ENCODE assay signal across 9 mouse cellular contexts in the genomic region with DNA sequence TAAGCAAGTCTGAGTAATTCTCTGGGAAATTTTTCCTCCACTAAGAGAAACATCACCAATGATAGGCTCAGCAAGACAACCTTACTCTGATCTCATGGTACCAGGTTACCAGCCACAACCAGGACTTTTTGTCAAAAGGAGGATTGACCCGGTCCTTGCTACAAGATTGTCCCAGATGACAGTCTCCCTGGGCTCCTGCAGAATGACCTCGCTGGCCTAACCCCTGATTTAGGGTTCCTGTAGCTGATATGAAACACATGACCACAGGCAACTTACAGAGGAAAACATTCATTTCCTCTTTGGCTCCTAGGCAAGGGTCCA.
DNase-seq lines count a peak whose midpoint lies in the region; ATAC-seq and TF ChIP-seq lines count a peak whose summit lies in the region.
"Had no signal": no experiment of that assay in that cellular context is flagged by ENCODE, and none has a peak within 500 bp of the region (broad histone marks: within the 10 kb centered on the region; RNA-seq: fewer than 3 reads in every experiment).

No protein-coding gene starts in this region.

- no peak for TF ChIP-seq POLR2A in bone marrow, adult 2 months (IDR thresholded peaks at IDR 0.05; ENCODE audit: borderline replicate concordance, control insufficient read depth, low read depth, low read length)

- no peak for DNase-seq in hindbrain, embryonic 11.5 days (ENCODE audit: low spot score)
- no peak for DNase-seq in frontal cortex, adult 2 months (ENCODE audit: extremely low spot score in 1 of 2, low spot score in 1 of 2)
- no peak for DNase-seq in embryo, embryonic 10 days (ENCODE audit: low spot score)
- no peak for DNase-seq in cerebellum, adult 9-11 months

- H3K9me3 ChIP-seq in hindbrain, embryonic 13.5 days: no peaks in the 10 kb centered on the region
- no peaks in the 10 kb centered on the region for H3K9me3 ChIP-seq in hindbrain, embryonic 11.5 days (ENCODE audit: control insufficient read depth, low read length)
- no peaks in the 10 kb centered on the region for H3K9me3 ChIP-seq in heart, embryonic 13.5 days

- H3K79me2 ChIP-seq in macrophage (ENCODE audit: inconsistent target): peaks cover 85% of the 10 kb centered on the region

- no peak for TF ChIP-seq CTCF in bone marrow, adult 2 months (IDR thresholded peaks at IDR 0.05; ENCODE audit: control insufficient read depth, insufficient read depth, low read length)

- H3K27ac ChIP-seq in hindbrain, embryonic 13.5 days: peak overlapping the region; percentile 52; the same call in 1 of the 2 replicates
- H3K27ac ChIP-seq in hindbrain, embryonic 11.5 days (ENCODE audit: low read depth, low read length): no peak overlapping the region
- H3K27ac ChIP-seq in bone marrow, adult 2 months (ENCODE audit: control insufficient read depth, insufficient read depth, low read depth, low read length, poor library complexity): peak overlapping the region; percentile 94
- peak overlapping the region; percentile 84 for H3K27ac ChIP-seq in heart, embryonic 13.5 days (replicated peaks)
- peak overlapping the region; percentile 95 for H3K27ac ChIP-seq in macrophage

- no peaks in the 10 kb centered on the region for H3K27me3 ChIP-seq in hindbrain, embryonic 13.5 days
- no peaks in the 10 kb centered on the region for H3K27me3 ChIP-seq in hindbrain, embryonic 11.5 days (ENCODE audit: control insufficient read depth, insufficient read depth, low read length)
- no peaks in the 10 kb centered on the region for H3K27me3 ChIP-seq in heart, embryonic 13.5 days (replicated peaks)

- peaks cover 32% of the 10 kb centered on the region for H3K4me1 ChIP-seq in hindbrain, embryonic 13.5 days (replicated peaks)
- H3K4me1 ChIP-seq in hindbrain, embryonic 11.5 days (replicated peaks; ENCODE audit: control insufficient read depth, insufficient read depth, low read length): 0 out of 2 replicates have a peak, but pooled peaks cover 2% of the 10 kb centered on the region
- peaks cover 1% of the 10 kb centered on the region for H3K4me1 ChIP-seq in bone marrow, adult 2 months (ENCODE audit: control insufficient read depth, insufficient read depth, low read length)
- peaks cover 37% of the 10 kb centered on the region for H3K4me1 ChIP-seq in heart, embryonic 13.5 days

- 67% methylated on average over 2 of the region's 2 CpGs for WGBS in hindbrain, embryonic 13.5 days
- WGBS in hindbrain, embryonic 11.5 days: 62% methylated on average over 2 of the region's 2 CpGs
- 17% methylated on average over 2 of the region's 2 CpGs for WGBS in bone marrow, adult 2 months
- 56% methylated on average over 2 of the region's 2 CpGs for WGBS in heart, embryonic 13.5 days
- 5% methylated on average over 2 of the region's 2 CpGs for WGBS in macrophage (ENCODE audit: missing documents)

- no peak overlapping the region for H3K4me2 ChIP-seq in hindbrain, embryonic 13.5 days
- H3K4me2 ChIP-seq in hindbrain, embryonic 11.5 days (replicated peaks; ENCODE audit: low read depth, low read length): no peak overlapping the region
- no peak overlapping the region for H3K4me2 ChIP-seq in heart, embryonic 13.5 days

- H3K9ac ChIP-seq in hindbrain, embryonic 13.5 days: no peak overlapping the region
- H3K9ac ChIP-seq in hindbrain, embryonic 11.5 days (ENCODE audit: low read depth, low read length): no peak overlapping the region
- no peak overlapping the region for H3K9ac ChIP-seq in heart, embryonic 13.5 days

- no peak for ATAC-seq in hindbrain, embryonic 13.5 days (ENCODE audit: low FRiP score)
- ATAC-seq in hindbrain, embryonic 11.5 days (ENCODE audit: low FRiP score): no peak
- ATAC-seq in heart, embryonic 13.5 days (ENCODE audit: extremely low read depth, insufficient number of reproducible peaks, low FRiP score, low TSS enrichment): no peak
- ATAC-seq: forebrain, embryonic 14.5 days had no signal

- H3K4me3 ChIP-seq in hindbrain, embryonic 13.5 days: no peak overlapping the region
- no peak overlapping the region for H3K4me3 ChIP-seq in hindbrain, embryonic 11.5 days (ENCODE audit: low read depth, low read length)
- peak overlapping the region; percentile 37 for H3K4me3 ChIP-seq in bone marrow, adult 2 months (replicated peaks; ENCODE audit: control insufficient read depth, low read depth, low read length)
- H3K4me3 ChIP-seq in heart, embryonic 13.5 days: no peak overlapping the region
- H3K4me3 ChIP-seq in macrophage (ENCODE audit: inconsistent target): peak overlapping the region; percentile 1; the same call in 1 of the 2 replicates

- peaks cover 20% of the 10 kb centered on the region for H3K36me3 ChIP-seq in hindbrain, embryonic 13.5 days
- H3K36me3 ChIP-seq in hindbrain, embryonic 11.5 days (ENCODE audit: control insufficient read depth, insufficient read depth, low read length): no peaks in the 10 kb centered on the region
- H3K36me3 ChIP-seq in heart, embryonic 13.5 days: peaks cover 16% of the 10 kb centered on the region
- H3K36me3 ChIP-seq in macrophage (ENCODE audit: inconsistent target): peaks cover 7% of the 10 kb centered on the region; the same call in 1 of the 2 replicates

Comparison
In these comparisons a context has a peak if more than half of its experiments do, and no peak if none do; other contexts are left out.
1. H3K4me3 ChIP-seq: peak in bone marrow, adult 2 months (single experiment) and macrophage (single experiment); none in hindbrain, embryonic 13.5 days (single experiment), hindbrain, embryonic 11.5 days (single experiment) and heart, embryonic 13.5 days (single experiment).